Mouse (Mus musculus) left cerebral cortex, postnatal 10 days (tissue): ENCODE data around the gene Tmc6. TPM values are rescaled to one million over a fixed set of nuclear protein-coding genes. Genes with fewer than 3 reads are reported as not detected.
"Not testable (repeated sequence)": the region's sequence is repeated elsewhere in the genome, so short reads cannot be mapped to it uniquely, and the experiment has no call there.

Experiments used
- DNase-seq, 2 experiments: peaks; one replicate each; pipeline ENCODE4 v3.0.0; 2021 to 2022; ENCODE audit warnings: low spot score in 2 of 2, mixed read lengths in 1 of 2; ENCODE audit errors: extremely low spot score in 1 of 2
- intact Hi-C: fragments of 180-260 bp; cut with DNase I; formaldehyde crosslinking; loops from one replicate; pipeline ENCODE4 v1.15.1; 2025
- total RNA-seq, 2 experiments: library from RNA; stranded (reverse); gene quantifications; 2 replicates each; pipeline ENCODE4 v1.2.3; 2021

The Tmc6 gene
- total RNA-seq, 2 experiments from 2014 or later, result 4.7 to 4.8 TPM

DNA sequence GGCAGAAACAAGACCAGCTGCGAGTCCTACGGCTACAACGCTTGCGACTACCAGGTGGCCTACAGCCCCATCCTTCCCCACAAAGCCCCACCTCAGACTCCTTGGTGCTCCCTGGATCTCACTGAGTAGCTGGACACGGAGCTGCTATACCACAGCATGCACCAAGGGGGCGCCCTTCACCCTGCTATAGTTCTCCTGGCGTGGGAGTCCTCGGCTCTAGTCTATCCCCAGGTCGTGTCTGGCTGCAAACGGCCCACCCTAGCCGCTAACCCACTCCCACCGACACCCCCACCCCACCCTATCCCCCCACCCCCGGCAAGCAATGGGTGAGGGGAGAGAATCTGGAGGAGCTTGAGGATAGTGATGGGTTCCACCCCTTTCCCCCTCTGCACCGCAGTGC, 8.3 kb upstream of the Tmc6 start:
- intact Hi-C loops, result no loop called here
- peak in 1 of 2 experiments; percentile 74 for DNase-seq

DNA sequence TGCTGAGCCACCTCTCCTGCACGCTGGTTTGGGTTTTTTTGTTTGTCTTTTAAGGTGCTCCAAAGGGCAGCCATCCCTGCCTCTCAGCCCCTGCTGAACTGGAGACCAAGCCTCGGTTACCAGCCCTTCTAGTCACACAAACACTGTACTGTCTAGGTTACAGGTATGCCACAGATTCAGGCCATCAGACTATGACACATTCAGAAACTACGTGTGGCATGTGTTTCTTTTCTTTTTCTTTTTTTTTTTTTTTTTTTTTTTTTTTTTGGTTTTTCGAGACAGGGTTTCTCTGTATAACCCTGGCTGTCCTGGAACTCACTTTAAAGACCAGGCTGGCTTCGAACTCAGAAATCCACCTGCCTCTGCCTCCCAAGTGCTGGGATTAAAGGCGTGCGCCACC, 6.5 kb upstream of the Tmc6 start:
- DNase-seq, intact Hi-C loops: not testable (repeated sequence)

DNA sequence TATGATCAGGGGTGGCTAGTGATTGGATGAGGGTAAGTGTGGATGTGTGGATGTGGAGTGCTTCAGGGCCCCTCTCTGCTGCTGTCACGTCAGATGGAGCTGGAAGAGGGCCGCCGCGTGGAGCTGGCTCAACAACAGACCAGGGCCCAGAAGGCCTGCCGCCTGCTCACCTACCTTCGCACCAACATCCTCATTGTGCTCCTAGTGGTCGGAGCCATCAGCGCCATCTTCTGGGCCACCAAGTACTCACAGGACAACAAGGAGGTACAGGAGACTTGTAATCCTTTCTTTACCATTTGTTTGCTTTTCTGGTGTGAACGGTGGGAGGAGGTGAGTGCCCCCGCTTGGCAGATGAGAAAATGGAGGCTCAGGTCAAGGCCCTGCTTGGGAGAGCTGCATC, 4.3 kb upstream of the Tmc6 start:
- DNase-seq, result peak in 1 of 2 experiments; percentile 71
- intact Hi-C loops, result no loop called here

DNA sequence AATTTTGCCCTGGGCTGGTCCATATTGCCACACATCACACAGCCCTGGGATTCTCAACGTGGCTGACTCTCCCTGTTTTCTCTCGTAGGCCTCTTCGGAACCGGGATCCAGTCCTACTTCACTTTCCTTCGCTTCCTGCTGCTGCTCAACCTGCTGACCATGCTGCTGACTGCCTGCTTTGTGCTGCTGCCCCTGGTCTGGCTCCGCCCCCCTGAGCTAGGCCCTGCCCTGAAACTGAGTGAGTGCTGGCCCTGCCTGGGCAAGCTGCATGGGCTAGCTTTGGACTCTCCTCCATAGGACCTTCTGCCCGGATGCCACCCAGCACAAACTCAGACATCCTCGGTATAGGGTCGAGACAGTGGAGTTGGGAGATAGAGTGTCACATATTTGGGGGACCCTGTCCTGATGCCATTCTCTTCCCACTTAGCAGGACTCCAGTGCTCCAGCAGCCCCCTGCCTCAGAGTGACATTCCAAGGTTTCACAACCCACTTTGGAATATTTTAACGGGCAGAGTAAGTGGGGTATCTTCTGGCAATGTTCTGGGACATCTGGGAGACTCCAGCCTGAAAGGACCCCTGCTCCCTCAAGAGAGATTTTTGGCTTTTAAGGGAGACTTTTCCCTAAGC, 1.8 kb upstream of the Tmc6 start:
- intact Hi-C loops, result no loop called here

DNA sequence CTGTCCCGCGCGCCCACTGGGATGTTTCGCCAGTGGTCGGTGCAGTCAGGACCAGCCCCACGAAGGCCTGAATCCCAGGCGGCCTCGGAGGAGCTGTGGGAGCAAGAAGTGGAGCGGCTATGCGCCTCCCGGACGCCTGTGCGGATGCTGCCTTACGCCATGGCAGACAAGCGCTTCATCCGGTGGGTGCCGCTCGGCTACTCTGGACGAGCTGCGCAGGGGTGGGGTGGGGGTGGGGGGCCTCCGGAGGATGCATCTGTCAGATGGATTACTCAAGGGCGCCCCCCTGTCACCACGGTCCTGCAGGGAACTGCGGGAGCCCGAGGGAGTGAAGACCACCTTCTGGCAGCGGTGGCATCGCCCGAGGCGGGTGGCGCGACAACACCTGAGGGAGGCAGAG, 1.1 kb upstream of the Tmc6 start:
- intact Hi-C loops, result no loop called here

More for the DNA sequence above, 1.8 kb upstream of the Tmc6 start:
- peak in 1 of 2 experiments; percentile 65 for DNase-seq

DNA sequence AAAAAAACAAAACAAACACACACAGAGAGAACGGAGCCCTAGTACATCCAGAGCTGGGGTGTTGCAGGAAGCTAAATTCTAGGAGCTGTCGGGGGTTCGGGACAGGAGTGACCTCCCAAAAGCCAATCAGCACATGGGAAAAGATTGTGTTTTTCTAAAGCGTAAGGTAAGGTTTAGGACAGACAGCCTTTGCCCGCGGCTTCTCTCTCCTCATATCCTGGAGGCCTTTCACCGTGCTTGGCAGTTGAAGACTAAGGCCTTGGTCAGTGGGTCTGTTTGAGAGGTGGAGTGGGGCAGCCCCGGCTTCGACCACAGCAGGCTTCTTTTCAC, 672 bp upstream of the Tmc6 start:
- intact Hi-C loops, result no loop called here
- DNase-seq, result no peak

More for the DNA sequence above, 1.1 kb upstream of the Tmc6 start:
- peak; percentile 61 to 87 for DNase-seq

DNA sequence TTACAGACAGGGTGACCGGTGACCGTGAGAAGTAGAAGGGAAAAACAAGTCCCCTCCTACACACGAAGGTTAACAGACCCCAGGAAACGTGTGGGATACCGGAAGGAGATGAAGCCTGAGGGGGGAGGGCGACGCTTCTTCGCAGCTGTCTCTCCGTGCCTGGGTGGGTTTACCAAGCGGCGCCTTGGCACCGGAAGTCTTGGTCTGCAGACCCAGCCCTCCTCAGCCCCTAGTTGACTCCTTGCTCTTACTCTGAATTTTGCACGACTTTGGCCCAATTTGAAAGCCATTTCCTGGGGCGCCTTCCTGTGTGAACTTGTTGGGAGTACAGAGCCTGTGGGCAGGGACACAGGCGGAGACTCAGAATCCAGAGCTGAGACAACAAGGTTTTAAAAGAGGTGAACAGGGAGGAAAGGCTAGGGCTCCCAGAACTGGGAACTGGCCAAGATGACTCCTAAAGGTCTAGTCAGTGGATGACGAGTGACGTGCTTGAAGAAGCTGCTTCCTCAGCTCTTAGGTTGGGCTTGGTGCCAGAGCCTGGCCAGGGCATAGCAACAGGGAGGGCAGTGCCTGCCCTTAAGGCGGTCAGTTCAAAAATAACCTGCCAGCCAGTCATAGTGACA, 688 bp downstream of the Tmc6 start:
- intact Hi-C loops, result no loop called here
- peak in 1 of 2 experiments; percentile 81 for DNase-seq

DNA sequence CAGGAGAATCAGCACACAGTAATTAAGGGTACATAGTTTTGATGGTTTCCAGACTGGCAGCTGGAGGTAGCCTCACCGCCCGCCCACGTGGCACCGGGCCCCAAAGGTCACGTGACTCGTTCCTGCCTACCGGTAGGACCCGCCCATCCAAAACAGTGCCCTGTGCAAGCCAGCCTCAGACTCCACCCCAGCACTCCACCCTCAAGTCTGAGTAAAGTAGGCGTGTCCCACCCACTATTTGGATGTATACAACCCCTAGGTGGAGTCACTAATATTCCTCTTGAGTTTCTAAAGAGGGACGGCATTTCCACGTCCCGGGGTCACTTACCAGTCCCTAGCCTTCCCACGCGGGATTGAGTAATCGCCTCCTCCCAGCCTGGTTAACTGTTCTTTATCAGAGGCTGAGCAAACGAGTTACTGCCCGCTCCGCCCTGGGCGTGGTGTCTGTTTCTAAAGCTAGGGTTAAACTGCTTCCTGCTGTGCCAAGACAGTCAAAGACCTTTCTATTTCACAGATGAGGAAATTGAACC, 1.4 kb downstream of the Tmc6 start:
- peak in 1 of 2 experiments; percentile 86 for DNase-seq
- intact Hi-C loops, result no loop called here

DNA sequence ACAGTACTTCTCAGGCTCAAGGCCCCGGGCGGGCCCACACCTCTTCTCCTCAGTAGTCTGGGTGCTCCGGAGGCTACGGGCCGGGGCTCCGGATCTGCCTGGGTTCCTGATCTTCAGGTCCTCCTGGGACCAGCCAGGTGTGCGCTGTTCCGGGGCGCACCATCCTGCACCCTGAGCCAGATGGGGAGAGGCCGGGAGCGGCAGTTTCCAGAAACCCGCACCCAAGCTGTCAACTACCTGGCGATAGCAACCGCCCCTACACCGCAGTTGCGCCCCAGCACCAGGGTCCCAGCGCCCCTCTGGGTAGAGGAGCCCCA, 1.8 kb downstream of the Tmc6 start:
- intact Hi-C loops, result no loop called here
- no peak for DNase-seq

DNA sequence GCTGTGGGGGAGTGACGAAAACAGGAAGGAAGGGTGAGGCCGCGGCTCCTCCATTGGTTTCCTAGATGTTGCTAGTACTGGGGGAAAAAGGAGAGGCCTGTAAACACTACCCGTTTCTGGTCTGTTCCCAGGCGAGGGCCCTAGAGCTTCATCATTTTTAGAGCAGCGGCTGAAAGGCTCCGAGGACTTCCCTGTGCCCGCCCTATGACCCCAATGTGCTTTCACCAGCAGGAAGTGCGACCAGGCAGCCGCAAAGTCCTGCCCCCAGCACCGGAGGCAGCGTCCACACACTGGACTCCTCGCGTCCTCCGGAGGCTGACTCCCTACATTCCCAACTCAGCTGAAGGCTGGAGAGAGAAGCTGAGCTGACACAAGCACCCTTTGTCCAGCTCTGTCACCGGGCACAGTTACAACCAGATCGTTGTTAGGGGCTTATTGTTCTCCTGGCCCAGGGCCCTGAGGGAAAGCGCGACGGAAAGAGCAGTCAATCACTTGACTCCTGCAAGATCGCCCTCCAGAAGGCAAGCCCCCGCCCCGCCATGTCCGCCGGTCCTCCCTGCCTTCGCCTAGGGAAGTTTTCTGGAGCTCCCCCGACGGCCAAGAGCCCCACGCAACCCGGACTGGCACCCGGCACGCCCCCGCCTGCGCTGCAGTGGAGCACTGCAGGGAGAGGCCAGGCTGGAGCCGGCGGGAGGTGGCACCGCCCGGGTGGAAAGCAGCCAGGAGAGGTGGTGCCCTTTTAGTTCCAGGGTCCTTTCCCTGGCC, 2.4 kb downstream of the Tmc6 start:
- intact Hi-C loops, result no loop called here

DNA sequence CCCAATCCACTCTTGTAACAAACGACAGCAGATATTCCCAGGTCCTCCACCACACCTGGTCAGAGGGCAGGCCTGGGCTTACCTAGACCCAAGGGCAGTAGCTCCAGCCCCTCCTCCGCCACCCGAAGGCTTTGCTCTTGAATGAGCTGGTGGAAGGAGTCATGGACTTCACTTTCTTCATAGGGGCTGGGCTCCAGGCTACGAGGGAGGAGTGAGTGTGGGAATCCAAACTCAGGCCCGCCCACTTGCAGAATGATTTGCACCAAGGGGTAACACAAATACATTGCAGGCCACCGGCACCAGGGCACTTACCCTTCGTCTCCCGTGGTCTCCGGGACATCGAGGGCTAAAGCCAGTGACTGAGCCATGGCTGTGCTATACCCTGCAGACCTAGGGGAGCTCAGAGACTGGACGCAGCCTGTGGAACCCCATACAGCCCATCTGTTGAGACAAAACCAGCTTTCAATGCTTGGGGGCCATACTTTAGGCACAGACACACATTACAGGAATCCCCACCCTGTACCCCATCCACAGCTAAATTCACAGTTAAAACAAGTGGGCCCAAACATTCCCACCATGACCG, 3.1 kb downstream of the Tmc6 start:
- peak in 1 of 2 experiments; percentile 53 for DNase-seq
- intact Hi-C loops, result no loop called here

More for the DNA sequence above, 2.4 kb downstream of the Tmc6 start:
- DNase-seq, result peak in 1 of 2 experiments; percentile 88

DNA sequence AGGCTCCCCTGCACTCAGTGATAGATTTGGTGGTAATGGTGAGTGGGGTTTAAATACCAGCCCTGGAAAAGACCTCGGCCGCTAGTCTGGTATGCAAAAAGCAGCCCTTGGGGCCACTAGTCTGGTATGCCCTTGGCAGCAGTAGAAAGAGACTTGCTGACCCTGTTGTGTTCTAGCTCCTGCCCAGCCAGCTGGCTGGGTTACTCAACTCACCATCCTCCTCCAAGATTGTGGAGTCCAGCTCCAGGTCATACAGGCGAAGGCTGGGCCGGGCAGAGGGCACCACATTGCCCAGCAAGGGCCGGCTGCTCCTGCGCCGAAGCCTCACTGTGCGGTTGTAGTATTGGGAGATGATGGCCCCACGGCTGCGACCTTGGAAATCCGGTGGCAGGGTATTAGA, 4.0 kb downstream of the Tmc6 start:
- intact Hi-C loops, result no loop called here
- DNase-seq, result no peak

DNA sequence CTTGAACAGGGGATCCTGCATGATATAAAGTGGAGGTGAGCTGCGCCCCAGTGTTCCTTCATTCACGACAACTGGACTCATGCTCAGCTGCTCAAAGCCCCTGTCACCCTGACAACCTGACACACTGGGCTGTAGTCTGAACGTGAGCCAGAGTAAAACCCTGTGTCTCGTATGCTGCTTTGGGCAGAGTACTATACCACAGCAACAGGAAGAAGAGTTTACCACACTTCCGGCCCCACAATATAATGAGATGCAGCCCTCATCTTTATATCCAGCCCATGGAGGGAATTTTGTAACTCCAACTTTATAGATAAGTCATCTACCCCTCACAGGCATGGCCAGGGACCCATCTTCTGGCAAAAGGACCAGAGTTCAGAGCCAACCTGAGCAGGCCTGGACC, 4.9 kb downstream of the Tmc6 start:
- no peak for DNase-seq
- intact Hi-C loops, result no loop called here

DNA sequence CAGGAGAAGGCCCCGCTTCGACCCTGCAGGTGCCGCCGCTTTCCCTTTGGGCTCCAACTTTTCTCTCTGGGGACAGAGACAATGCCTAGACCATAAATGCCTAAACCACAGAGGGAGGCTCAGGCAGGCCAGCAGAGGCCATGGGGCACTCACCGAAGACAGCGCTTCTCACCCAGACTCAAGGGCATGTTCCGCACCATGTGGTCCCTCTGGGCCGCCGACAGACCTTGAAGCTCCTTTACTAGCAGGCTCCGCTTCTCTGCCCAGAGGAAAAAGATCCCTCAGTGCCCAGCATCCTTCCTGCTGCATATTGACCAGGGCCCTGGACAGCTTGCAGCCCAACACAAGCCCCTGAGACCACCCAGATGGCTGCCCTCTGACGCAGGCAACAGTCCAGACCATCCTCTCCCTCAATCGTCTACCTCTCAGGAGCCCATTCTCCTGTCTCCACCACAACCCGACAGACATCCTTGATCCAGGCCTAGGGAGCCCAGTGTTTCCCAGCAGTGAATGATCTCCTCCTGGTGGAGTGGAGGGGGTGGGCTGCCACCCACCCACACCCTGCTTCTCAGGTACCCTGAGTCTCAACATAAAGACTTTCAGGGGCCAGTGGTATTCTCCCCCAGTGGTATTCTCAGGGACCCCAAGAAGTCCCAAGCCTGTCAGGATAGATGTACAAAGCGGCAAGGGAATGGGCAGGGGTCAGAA, 5.8 kb downstream of the Tmc6 start:
- intact Hi-C loops, result no loop called here
- no peak for DNase-seq

DNA sequence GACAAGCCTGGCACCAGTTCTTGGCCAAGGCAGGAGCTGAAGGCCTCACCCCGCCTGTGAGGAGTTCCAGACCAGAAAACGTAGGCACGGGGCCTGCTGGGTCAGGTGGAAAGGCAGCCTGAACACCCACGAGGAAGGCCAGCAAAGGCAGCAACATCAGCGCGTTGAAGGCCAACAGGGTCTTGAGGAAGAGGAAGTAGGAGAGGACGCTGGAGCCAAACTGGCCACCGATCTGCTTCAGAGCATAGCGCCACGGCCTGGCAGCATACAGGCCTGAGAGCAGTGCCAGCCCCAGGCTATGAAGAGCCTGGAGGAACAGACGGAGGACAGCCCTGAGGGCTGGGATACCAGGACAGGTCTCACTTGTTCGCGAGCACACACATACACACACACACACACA, 6.5 kb downstream of the Tmc6 start:
- no peak for DNase-seq
- intact Hi-C loops, result no loop called here

DNA sequence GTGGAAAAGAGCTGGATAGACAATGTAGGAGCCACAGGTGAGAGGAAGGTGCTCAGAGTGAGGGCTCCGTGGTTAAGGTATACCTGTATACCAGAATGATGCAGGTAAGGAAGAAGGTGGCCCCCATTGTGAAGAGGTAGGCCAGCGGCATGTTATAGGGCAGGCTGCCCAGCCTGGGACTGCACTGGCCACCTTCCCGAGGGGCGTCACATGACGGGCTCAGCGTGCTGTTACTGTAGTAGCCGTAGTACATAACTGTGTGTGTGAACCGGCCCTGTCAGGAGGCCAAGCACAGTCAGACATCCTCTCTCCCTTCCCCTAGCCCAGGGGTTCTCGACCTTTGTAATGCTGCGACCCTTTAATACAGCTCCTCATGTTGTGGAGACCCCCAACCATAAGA, 7.1 kb downstream of the Tmc6 start:
- intact Hi-C loops, result no loop called here
- no peak for DNase-seq

DNA sequence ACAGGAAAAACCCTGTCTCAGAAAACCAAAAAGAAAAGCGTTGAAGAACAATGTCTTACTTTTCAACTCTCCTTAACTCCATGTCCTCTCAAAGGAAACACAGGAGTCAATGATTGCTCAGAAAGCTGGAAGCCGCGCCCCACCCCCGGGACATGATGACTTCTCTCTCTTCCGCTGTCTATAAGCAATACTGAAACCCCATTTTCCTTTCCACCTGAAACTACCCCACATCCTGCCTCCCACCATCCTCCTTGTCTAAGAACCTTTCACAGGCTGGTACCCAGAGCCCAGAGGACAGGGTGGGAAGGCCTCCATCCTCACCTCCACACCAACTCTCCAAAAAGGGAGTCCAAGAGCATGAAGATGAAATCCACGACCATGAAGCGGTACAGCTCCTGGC, 9.6 kb downstream of the Tmc6 start:
- intact Hi-C loops, result no loop called here
- no peak for DNase-seq

DNA sequence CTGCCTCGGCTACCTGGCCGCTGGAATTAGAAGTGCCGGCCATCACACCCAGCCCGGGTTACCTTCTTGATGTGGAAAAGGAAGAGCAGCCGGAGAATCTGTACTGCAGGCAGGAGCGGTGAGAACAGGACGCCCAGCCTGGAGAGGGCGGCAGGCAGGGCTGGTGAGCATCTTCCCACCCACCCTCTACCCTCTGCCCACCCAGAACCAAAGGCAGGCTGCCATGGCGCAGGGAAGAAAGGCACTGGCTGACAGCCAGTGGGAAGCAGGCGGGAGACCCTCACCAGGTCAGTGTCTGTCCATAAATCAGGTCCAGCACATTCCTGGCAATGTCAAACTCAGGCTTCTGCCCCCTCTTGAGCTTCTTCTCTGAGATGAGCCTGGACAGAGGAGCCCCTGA, 11.6 kb downstream of the Tmc6 start:
- intact Hi-C loops, result no loop called here
- no peak for DNase-seq

DNA sequence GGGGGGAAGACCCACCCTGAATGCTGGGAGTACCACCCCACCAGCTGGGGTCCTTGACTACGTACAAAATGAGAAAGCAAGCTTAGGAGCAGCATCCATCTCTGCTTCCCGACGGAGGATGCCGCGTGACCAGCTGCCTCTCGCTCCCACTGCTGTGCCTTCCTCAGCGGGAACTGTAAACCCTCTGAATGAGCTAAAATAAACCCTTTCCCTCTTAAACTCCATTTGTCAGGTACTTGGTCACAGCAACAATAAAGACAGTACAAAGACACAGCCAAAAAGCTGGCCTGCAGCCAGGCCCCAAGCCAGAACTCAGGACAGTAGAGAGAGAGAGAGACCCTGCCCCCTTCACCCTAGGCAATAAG, 12.3 kb downstream of the Tmc6 start:
- DNase-seq, result peak in 1 of 2 experiments; percentile 22
- intact Hi-C loops, result no loop called here
